Mouse (Mus musculus): ENCODE data around the gene Ppp1r15b. TPM values are rescaled to one million over a fixed set of nuclear protein-coding genes. Genes with fewer than 3 reads are reported as not detected.

Ppp1r15b gene
- polyA plus RNA-seq (2015; fragmentation: Nextera tagmentation; extraction: Ambion mirVana): 26.7 and 28.0 TPM in 2 replicates

DNA sequence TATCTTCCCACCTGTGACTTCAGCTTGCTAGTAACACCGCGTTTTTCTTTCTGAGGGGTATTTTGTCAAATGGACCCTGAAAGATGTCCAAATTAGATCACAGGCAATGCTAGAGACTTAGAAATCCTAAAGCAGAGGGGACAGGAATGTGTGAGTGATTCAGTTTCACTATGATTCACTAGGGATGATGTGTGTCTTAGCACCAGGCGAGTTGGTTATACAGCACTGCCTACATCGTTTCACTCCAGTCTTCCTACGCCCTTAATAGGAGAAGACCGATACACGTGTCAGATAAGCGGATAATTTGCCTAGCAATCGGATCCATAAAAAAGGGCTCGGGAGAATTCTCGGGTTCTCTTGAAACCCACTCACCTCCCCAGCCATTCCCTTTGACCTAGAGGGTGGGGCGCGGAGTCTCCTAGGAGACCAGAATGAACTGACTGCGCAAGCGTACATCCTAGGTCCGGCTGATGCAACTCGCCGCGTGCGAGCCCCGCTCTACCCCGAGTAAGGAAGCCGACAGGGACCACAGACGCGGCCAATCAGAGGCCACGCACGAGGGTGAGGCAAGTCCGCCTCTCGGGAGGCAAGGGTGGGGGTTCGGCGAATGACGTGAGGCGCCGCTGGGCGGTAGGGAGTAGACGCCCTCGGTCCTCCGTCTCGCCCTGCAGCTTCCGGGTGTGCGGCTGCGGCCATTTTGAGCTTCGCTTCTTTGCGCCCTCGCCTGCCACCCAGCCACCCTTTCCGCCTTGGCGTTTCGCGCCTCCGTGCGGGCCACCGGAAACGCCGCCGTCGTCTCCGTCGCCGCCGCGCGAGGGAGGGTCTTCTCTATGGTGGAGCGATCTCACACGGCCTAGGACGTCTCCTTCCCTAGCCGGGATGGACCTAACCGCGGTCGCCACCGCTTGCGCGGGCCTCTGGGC is at the start of gene Ppp1r15b:
Ppp1r15b (plus strand) TSS at position 506 of the 923 bp plus-strand sequence.
- peak; percentile 99 for ATAC-seq (ENCODE audit: low FRiP score, low read depth)
- peak within 1 kb of the TSS; percentile 79 for H3K4me2 ChIP-seq
- 1% methylated on average over 71 of the region's 72 CpGs for WGBS
- H3K4me1 ChIP-seq (replicated peaks): peaks cover 49% of the 10 kb centered on the region
- no peaks in the 10 kb centered on the region for H3K36me3 ChIP-seq
- peak within 1 kb of the TSS; percentile 95 for H3K27ac ChIP-seq (replicated peaks)
- H3K27me3 ChIP-seq: no peaks in the 10 kb centered on the region
- peak within 1 kb of the TSS; percentile 82 for H3K4me3 ChIP-seq
- H3K9me3 ChIP-seq: no peaks in the 10 kb centered on the region
- peak within 1 kb of the TSS; percentile 87 for H3K9ac ChIP-seq

DNA sequence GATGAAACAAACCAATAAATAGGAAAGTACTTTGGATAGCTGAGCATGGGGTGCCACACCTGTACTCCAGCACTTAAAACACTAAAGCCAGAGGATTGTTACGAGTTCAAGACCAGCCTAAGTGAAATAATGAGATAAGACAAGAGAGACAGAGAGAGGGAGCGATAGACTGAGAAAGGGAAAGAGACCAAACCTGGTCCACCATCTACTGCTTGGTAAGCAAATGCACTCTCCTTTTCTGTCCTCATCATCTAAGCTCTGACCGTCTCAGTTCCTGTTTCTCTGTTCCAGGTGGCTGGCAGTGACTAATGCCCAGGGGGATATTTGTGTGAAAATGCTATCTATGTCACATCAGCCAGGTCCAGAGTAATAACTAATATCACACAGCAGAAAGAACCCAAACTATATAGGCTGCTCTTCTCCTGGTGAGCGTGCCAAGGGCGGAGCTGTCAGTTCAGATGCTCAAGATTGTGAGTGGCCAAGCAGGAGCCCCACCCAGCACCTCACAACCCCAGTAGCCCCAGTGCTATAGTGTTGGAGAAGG is 47.9 kb upstream of the Ppp1r15b start:
- Histone ChIP-seq H3K9ac (no peak overlapping the region), H3K4me1 (replicated peaks) (peaks cover 16% of the 10 kb centered on the region), H3K9me3 (no peaks in the 10 kb centered on the region), H3K27ac (replicated peaks) (no peak overlapping the region), H3K36me3 (peaks cover 22% of the 10 kb centered on the region), H3K4me2 (no peak overlapping the region), H3K27me3 (no peaks in the 10 kb centered on the region), H3K4me3 (no peak overlapping the region)
- no peak for ATAC-seq (ENCODE audit: low FRiP score, low read depth)
- WGBS: 90% methylated on average over 5 of the region's 5 CpGs

DNA sequence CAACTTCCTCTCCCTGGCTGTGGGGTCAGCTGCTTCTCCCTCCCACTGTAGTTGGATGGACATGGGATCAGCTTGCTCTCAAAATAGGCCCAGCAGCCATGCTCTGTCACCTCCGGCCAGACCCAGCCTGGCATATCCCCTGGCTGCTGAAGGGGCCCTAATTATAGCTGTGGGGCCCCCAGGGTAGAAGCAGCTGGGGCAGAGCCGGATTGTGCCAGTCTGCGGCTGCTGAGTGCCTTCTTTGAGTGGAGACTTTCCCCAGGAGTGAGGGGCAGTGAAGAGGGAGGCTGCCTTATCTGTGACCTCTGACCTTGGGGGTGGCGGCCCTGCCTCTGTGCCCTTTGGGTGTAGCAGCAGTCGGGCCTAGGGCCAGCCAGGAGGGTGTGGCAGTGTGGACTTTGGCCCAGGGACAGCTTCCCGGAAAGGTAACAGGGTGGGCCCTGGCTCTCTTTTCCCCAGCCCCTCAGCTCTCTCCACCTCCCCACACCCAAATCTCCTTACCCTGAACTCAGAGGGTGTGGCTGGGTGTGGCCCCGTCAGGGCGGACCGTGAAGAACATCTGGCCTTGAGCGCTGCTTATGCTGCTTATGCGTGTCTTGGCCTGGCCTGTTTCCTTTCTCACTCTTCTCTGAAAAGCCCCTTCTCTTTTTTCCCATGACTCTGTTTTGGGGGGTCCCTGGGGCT is 46.9 kb upstream of the Ppp1r15b start:
- H3K9me3 ChIP-seq: no peaks in the 10 kb centered on the region
- 80% methylated on average over 11 of the region's 11 CpGs for WGBS
- H3K27ac ChIP-seq (replicated peaks): no peak overlapping the region
- ATAC-seq (ENCODE audit: low FRiP score, low read depth): no peak
- peaks cover 16% of the 10 kb centered on the region for H3K4me1 ChIP-seq (replicated peaks)
- no peak overlapping the region for H3K4me2 ChIP-seq
- peaks cover 23% of the 10 kb centered on the region for H3K36me3 ChIP-seq
- no peaks in the 10 kb centered on the region for H3K27me3 ChIP-seq
- no peak overlapping the region for H3K4me3 ChIP-seq
- no peak overlapping the region for H3K9ac ChIP-seq

DNA sequence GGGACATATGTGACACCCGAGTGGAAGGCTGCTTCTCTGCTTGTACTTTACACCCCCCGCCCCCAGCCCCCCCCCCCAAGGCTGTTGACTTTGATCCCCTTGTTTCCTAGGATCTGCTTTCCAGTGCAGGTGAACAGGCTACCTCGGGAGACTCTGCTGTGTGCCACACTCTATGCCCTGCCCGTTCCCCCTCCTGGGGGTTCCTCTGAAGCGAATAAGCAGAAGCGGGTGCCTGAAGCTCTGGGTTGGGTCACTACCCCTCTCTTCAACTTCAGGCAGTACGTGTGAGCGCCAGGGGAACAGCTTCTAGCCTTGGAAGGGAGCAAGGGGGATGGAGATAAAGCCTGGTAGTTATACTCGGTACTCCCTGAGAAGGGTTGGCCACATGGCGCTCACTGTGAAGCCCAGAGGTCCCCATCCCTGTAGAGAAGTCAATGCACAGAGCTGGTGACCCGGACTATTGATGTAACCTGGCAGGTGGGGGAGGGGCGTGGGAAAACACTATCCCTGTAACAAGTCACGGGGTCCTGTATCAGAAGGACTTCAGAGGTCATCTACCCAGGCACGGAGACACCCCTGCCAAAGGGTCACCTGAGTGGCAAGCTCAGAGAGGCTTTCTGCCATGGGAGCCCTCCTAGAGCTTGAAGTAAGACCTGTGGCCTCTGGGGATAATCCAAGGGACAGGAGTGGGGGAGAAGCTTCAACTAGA is 46.1 kb upstream of the Ppp1r15b start:
- H3K9me3 ChIP-seq: no peaks in the 10 kb centered on the region
- 81% methylated on average over 14 of the region's 14 CpGs for WGBS
- H3K27me3 ChIP-seq: no peaks in the 10 kb centered on the region
- H3K27ac ChIP-seq (replicated peaks): no peak overlapping the region
- H3K4me3 ChIP-seq: no peak overlapping the region
- H3K4me2 ChIP-seq: no peak overlapping the region
- peaks cover 23% of the 10 kb centered on the region for H3K36me3 ChIP-seq
- H3K9ac ChIP-seq: no peak overlapping the region
- ATAC-seq (ENCODE audit: low FRiP score, low read depth): 0 out of 2 replicates have a peak, but pooled peaks have one; percentile 9
- peaks cover 11% of the 10 kb centered on the region for H3K4me1 ChIP-seq (replicated peaks)

DNA sequence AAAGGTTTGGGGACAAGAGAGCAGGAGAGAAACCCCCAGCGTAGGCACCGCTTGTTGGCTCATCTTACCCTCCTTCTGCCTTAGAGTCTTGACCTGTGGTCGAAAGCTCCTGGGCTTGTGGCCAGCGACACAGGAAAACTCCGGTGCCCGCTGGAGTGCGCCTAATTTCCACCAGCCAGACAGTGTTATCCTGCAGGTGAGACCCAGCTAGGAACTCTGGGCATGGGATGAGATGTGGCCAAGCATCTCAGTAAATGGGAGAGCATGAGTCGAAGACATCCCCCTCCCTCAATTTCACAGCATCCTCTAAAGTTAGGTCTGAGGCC is 45.6 kb upstream of the Ppp1r15b start:
- Histone ChIP-seq H3K4me2 (no peak overlapping the region), H3K27ac (replicated peaks) (no peak overlapping the region), H3K9ac (no peak overlapping the region), H3K4me3 (no peak overlapping the region), H3K9me3 (no peaks in the 10 kb centered on the region), H3K36me3 (peaks cover 27% of the 10 kb centered on the region), H3K4me1 (replicated peaks) (peaks cover 7% of the 10 kb centered on the region; the same call in 1 of the 2 replicates), H3K27me3 (no peaks in the 10 kb centered on the region)
- 89% methylated on average over 8 of the region's 8 CpGs for WGBS
- ATAC-seq (ENCODE audit: low FRiP score, low read depth): no peak

DNA sequence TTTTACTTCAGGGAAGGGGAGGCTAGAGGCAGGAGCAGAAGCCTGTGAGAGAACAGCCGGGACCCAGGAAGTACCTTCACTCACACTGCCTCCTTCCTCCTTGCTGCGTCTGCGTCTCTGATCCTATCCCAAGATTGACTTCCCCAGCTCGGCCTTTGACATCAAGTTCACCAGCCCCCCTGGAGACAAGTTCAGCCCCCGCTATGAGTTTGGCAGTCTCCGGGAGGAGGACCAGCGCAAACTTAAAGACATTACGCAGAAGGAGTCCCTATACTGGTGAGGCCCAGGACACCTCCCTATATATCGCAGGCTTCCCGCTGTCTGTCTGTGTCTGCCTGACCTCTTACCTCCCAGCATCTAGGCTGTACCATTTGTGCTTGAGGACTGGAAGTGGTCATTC is 44.1 kb upstream of the Ppp1r15b start:
- no peak overlapping the region for H3K4me2 ChIP-seq
- H3K4me1 ChIP-seq (replicated peaks): 0 out of 2 replicates have a peak, but pooled peaks cover 4% of the 10 kb centered on the region
- no peak overlapping the region for H3K27ac ChIP-seq (replicated peaks)
- 0 out of 2 replicates have a peak overlapping the region, but pooled peaks have one; percentile 21 for H3K9ac ChIP-seq
- no peaks in the 10 kb centered on the region for H3K27me3 ChIP-seq
- H3K4me3 ChIP-seq: no peak overlapping the region
- 82% methylated on average over 10 of the region's 10 CpGs for WGBS
- peaks cover 27% of the 10 kb centered on the region for H3K36me3 ChIP-seq
- ATAC-seq (ENCODE audit: low FRiP score, low read depth): no peak
- H3K9me3 ChIP-seq: no peaks in the 10 kb centered on the region

DNA sequence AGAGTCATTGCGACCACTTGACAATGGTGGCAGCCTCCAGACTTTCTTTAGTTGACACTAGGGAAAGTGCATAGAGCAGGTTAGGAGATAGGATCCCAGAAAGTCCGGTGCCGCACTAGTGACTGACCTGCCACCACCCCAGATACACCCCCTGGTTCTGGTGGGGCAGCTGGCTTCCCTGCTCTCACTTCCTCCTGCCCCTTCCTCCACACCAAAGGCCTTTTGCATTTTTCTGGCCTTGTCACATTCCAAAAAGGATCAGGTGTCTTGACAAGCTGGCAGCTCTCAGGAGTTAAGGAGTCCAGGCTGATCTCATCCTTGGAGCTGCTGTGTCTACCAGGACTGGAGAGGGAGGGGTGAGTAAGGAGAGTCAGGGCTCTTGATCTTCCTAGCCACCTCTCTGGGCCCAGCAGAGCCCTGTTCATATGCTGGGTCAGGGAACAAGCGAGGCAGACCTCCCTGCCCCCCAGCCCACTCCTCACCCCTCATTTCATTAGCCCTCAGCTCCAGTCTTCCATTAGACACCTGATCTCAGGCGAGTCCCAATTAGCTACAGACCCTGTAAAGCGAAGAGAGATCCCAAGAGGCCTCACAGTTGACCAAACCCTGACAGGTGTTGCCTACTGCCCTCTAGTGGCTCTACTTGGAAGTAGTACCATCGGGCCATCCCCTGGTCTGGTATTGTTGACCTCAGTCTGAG is 43.6 kb upstream of the Ppp1r15b start:
- no peaks in the 10 kb centered on the region for H3K9me3 ChIP-seq
- no peak overlapping the region for H3K9ac ChIP-seq
- no peak overlapping the region for H3K27ac ChIP-seq (replicated peaks)
- WGBS: 44% methylated on average over 7 of the region's 7 CpGs
- H3K4me3 ChIP-seq: no peak overlapping the region
- peaks cover 22% of the 10 kb centered on the region for H3K36me3 ChIP-seq
- H3K4me2 ChIP-seq: no peak overlapping the region
- no peaks in the 10 kb centered on the region for H3K27me3 ChIP-seq
- ATAC-seq (ENCODE audit: low FRiP score, low read depth): peak; percentile 43; the same call in 1 of the 2 replicates
- 0 out of 2 replicates have a peak, but pooled peaks cover 4% of the 10 kb centered on the region for H3K4me1 ChIP-seq (replicated peaks)

DNA sequence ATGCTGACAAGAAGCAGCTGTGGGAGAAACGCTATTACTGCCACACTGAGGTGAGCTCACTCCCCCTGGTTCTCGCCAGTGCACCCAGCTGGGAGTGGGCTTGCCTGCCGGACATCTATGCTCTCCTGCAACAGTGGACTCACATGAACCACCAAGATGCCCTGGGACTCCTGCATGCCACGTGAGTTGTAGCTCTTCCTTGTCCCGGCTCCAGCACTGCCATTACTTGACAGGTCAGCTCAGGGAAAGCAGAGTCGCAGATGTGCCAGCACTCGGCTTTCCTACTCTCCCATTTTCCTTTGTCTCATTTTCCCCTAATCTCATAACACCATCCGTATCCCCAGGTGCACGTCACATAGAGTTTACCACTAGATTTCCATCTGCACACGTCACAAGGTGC is 42.7 kb upstream of the Ppp1r15b start:
- no peaks in the 10 kb centered on the region for H3K27me3 ChIP-seq
- no peak overlapping the region for H3K9ac ChIP-seq
- H3K4me3 ChIP-seq: no peak overlapping the region
- no peak for ATAC-seq (ENCODE audit: low FRiP score, low read depth)
- WGBS: 86% methylated on average over 10 of the region's 10 CpGs
- no peak overlapping the region for H3K27ac ChIP-seq (replicated peaks)
- H3K9me3 ChIP-seq: no peaks in the 10 kb centered on the region
- H3K36me3 ChIP-seq: peaks cover 17% of the 10 kb centered on the region
- H3K4me1 ChIP-seq (replicated peaks): 0 out of 2 replicates have a peak, but pooled peaks cover 4% of the 10 kb centered on the region
- no peak overlapping the region for H3K4me2 ChIP-seq

DNA sequence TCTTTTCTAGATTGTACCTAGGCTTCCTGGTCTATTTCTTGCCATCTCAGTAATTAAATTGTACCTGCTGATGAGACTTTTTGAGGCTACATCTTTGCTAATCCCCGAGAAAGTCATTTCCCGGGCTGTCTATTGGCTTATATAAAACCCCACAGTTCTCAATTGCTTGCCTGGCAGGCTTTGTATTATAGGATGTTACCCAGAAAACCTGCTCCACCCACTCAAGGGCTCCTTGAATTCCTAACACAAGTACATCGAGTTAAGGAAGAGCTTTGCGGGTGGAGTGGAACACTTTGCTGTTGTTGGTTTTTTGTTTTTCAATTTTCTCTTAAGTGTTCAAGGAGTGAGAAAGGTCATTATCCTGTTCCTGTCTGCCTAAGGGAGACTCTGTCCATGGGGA is 41.5 kb upstream of the Ppp1r15b start:
- 88% methylated on average over 4 of the region's 4 CpGs for WGBS
- H3K36me3 ChIP-seq: peaks cover 26% of the 10 kb centered on the region

DNA sequence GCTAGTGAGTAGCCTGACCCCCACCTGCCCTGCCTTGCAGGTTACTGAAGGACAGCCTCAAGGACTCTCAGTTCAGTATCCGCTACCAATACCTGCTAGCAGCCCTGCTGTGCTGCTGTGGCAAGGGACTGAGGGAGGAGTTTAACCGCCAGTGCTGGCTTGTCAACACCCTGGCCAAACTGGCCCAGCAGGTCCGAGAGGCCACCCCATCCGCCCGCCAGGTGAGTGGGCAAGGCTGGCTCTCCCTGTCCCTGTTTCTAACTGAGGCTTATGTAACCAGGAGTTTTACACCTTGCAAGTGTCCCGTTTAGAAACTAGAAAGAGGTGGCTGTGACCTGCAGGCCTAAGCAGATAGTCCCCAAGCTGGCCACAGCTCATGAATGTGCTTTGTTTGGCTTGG is 40.3 kb upstream of the Ppp1r15b start:
- Histone ChIP-seq H3K4me2 (no peak overlapping the region), H3K4me3 (no peak overlapping the region), H3K27me3 (no peaks in the 10 kb centered on the region), H3K4me1 (replicated peaks) (0 out of 2 replicates have a peak, but pooled peaks cover 4% of the 10 kb centered on the region), H3K36me3 (peaks cover 38% of the 10 kb centered on the region), H3K9ac (no peak overlapping the region), H3K27ac (replicated peaks) (no peak overlapping the region), H3K9me3 (no peaks in the 10 kb centered on the region)
- 88% methylated on average over 6 of the region's 6 CpGs for WGBS
- no peak for ATAC-seq (ENCODE audit: low FRiP score, low read depth)

More for the DNA sequence above, 41.5 kb upstream of the Ppp1r15b start:
- Histone ChIP-seq H3K9ac (no peak overlapping the region), H3K4me2 (no peak overlapping the region), H3K4me3 (no peak overlapping the region), H3K9me3 (no peaks in the 10 kb centered on the region), H3K27me3 (no peaks in the 10 kb centered on the region), H3K4me1 (replicated peaks) (0 out of 2 replicates have a peak, but pooled peaks cover 4% of the 10 kb centered on the region), H3K27ac (replicated peaks) (no peak overlapping the region)
- ATAC-seq (ENCODE audit: low FRiP score, low read depth): no peak

DNA sequence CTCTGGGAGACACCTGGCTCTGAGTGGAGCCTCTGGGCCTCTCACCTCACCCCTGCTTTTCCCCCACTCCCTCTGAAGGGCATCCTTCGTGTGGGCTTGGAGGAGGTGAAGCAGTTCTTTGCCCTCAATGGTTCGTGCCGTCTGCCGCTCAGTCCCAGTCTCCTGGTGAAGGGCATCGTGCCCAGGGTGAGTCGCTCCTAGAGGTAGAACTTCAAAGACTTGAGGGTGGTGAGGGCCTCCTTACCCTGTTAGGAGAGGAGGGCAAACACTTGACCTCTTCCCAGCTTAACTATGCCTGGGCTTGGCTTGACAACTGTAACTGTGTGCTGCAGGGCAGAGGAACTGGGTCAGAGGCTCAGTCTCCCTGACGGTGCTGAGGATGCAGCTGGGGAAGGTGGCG is 39.5 kb upstream of the Ppp1r15b start:
- 89% methylated on average over 8 of the region's 8 CpGs for WGBS
- ATAC-seq (ENCODE audit: low FRiP score, low read depth): no peak
- Histone ChIP-seq H3K9me3 (no peaks in the 10 kb centered on the region), H3K36me3 (peaks cover 46% of the 10 kb centered on the region), H3K27me3 (no peaks in the 10 kb centered on the region), H3K4me3 (no peak overlapping the region), H3K4me2 (no peak overlapping the region), H3K4me1 (replicated peaks) (0 out of 2 replicates have a peak, but pooled peaks cover 4% of the 10 kb centered on the region), H3K9ac (no peak overlapping the region), H3K27ac (replicated peaks) (no peak overlapping the region)
